Mouse (Mus musculus) hindbrain, embryonic 11.5 days (tissue): ENCODE data around the gene Trappc10. TPM values are rescaled to one million over a fixed set of nuclear protein-coding genes. Genes with fewer than 3 reads are reported as not detected.

Source experiments
- ATAC-seq: fragments of 200-750 bp; cut with Nextera tagmentation; 2 replicates; pipeline ENCODE4 v1.8.0; 2017; ENCODE audit warnings: mild to moderate bottlenecking, moderate TSS enrichment, moderate library complexity; ENCODE audit not compliant: low FRiP score
- DNase-seq: peaks from one replicate; pipeline ENCODE4 v3.0.0-alpha.2; 2015; ENCODE audit warnings: low spot score
- H3K27ac ChIP-seq: fragments of 300-500 bp; sonication (generic); 2 replicates; pipeline ENCODE4 v1.5.1; 2014; ENCODE audit warnings: mild to moderate bottlenecking, low read depth, low read length
- H3K27me3 ChIP-seq: fragments of 300-500 bp; sonication (generic); 2 replicates; pipeline ENCODE4 v1.6.1; 2014; ENCODE audit warnings: mild to moderate bottlenecking, low read length, moderate library complexity, mixed read lengths; ENCODE audit not compliant: control insufficient read depth, insufficient read depth
- H3K36me3 ChIP-seq: fragments of 300-500 bp; sonication (generic); 2 replicates; pipeline ENCODE4 v1.6.1; 2014; ENCODE audit warnings: mild to moderate bottlenecking, low read length, moderate library complexity, mixed read lengths; ENCODE audit not compliant: control insufficient read depth, insufficient read depth
- H3K4me1 ChIP-seq: fragments of 300-500 bp; sonication (generic); replicated peaks from 2 replicates; pipeline ENCODE4 v1.6.1; 2014; ENCODE audit warnings: low read length, mixed read lengths; ENCODE audit not compliant: control insufficient read depth, insufficient read depth
- H3K4me2 ChIP-seq: fragments of 300-500 bp; sonication (generic); replicated peaks from 2 replicates; pipeline ENCODE4 v1.6.1; 2014; ENCODE audit warnings: mild to moderate bottlenecking, low read depth, low read length
- H3K4me3 ChIP-seq: fragments of 300-500 bp; sonication (generic); 2 replicates; pipeline ENCODE4 v1.5.1; 2014; ENCODE audit warnings: low read depth, low read length
- H3K9ac ChIP-seq: fragments of 300-500 bp; sonication (generic); 2 replicates; pipeline ENCODE4 v1.6.1; 2014; ENCODE audit warnings: low read depth, low read length
- H3K9me3 ChIP-seq: fragments of 300-500 bp; sonication (generic); 2 replicates; pipeline ENCODE4 v1.6.1; 2016; ENCODE audit warnings: low read length; ENCODE audit not compliant: control insufficient read depth
- WGBS: fragments of 180-500 bp; shearing (Covaris S2); extraction: QIAGEN DNeasy Blood & Tissue Kit; methylation state at CpG from one replicate; pipeline ENCODE4 v1.1.7; 2014; 5-methylcytosine and 5-hydroxymethylcytosine counted together
- polyA plus RNA-seq: library from polyadenylated mRNA; unstranded; fragments of >200 nt; fragmentation: Nextera tagmentation; extraction: Ambion mirVana; gene quantifications from 2 replicates; pipeline ENCODE4 v1.2.1, GENCODE M21; 2014

Gene Trappc10
- polyA plus RNA-seq, 1 experiment from 2014 or later: 21.2 TPM

DNA sequence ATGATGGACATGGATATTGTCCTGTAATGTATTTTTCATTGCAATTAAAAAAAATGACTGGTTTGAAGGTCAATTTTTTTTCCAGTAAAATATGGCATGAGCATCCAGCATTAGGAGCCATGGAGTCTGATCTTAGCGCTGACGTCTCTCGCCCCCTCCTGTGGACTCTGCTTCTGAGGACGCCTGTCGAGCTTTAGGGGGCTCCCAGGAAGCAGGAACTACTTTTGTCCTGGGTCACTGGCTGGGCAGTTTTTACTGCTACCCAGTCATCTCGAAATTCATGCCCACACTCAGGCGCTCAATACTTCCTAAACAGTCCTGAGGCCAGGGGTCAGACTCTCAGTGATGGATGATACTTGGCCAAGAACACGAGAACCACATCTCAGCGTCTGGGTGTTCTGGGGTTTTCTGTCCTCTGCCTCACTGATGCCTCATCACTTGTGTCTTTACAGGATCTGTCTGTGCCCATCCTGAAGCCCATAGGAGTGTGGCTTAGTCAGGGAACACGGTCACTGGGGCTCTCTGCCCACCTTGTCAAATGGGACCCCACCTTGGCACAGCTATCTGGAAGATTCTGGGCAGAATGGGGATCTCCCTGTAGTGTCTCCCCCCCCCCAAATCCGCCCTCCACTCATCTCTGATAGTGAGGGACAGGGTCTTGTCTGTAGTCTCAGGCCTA is 104.7 kb downstream of the Trappc10 start:
- H3K4me1 ChIP-seq: 0 out of 2 replicates have a peak, but pooled peaks cover 3% of the 10 kb centered on the region
- H3K4me2 ChIP-seq: no peak overlapping the region
- H3K9ac ChIP-seq: no peak overlapping the region
- H3K27ac ChIP-seq: no peak overlapping the region
- 71% methylated on average over 11 of the region's 11 CpGs for WGBS
- H3K9me3 ChIP-seq: no peaks in the 10 kb centered on the region
- H3K4me3 ChIP-seq: no peak overlapping the region
- no peaks in the 10 kb centered on the region for H3K36me3 ChIP-seq
- no peaks in the 10 kb centered on the region for H3K27me3 ChIP-seq
- no peak for ATAC-seq
- DNase-seq: no peak

DNA sequence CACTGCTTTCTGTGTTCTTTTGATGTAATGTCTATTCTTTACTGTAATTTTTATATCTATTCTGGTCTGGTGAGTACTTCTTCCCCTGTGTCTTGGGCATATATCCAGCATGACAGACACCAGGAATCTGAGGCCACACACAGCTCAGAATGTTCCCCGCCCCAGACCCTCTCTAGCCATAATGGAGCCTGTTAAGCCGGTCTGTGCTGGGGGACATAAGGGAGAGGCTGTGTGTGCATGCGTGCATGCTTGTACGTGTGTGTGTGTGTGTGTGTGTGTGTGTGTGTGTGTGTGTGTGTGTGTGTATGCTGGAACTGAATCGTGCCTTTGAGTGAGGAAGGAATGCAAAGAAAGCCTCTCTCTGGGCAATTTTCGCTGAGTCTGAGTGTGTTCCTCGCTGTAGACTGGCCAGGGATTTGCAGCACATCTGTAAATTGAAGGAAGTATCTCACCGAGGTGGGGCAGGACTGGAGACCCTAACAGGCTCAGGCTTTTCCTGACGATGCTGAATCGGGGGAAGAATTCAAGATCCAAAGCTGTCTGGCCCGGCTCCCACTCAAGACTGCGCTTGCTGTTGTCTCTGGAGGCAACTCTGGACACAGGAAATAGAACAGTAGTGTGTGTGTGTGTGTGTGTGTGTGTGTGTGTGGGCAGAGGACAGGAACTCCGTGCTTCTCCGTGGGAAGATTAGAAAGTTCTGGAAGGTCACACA is 105.5 kb downstream of the Trappc10 start:
- no peaks in the 10 kb centered on the region for H3K36me3 ChIP-seq
- H3K27ac ChIP-seq: no peak overlapping the region
- H3K4me2 ChIP-seq: no peak overlapping the region
- ATAC-seq (no peak), DNase-seq (no peak)
- no peak overlapping the region for H3K4me3 ChIP-seq
- no peak overlapping the region for H3K9ac ChIP-seq
- no peaks in the 10 kb centered on the region for H3K27me3 ChIP-seq
- H3K4me1 ChIP-seq: 0 out of 2 replicates have a peak, but pooled peaks cover 3% of the 10 kb centered on the region
- no peaks in the 10 kb centered on the region for H3K9me3 ChIP-seq
- 68% methylated on average over 14 of the region's 14 CpGs for WGBS

DNA sequence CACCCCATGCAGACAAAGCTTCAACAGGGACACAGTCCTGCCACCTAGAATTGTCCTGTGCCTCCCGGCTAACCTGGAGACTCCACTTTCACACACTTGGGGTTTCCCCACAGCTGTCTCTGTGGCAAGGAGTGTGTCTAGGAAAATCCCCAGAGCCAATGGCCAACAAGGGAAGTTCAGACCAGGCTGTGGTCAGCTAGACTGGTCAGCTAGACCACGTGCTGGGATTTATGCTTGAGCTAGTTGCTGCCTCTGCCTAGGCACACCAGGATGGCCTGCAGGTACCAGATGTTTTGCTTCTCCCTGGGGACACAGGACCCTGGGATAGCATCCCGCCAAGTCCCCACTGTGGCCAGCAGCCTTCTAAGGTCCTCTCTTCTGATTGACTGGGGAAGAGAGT is 107.2 kb downstream of the Trappc10 start:
- Histone ChIP-seq H3K4me1 (0 out of 2 replicates have a peak, but pooled peaks cover 3% of the 10 kb centered on the region), H3K4me2 (no peak overlapping the region), H3K4me3 (no peak overlapping the region), H3K27ac (no peak overlapping the region), H3K27me3 (no peaks in the 10 kb centered on the region), H3K36me3 (no peaks in the 10 kb centered on the region), H3K9me3 (no peaks in the 10 kb centered on the region), H3K9ac (no peak overlapping the region)
- ATAC-seq (no peak), DNase-seq (no peak)
- 94% methylated on average over 3 of the region's 3 CpGs for WGBS

Other genes starting within 250 kb of the Trappc10 start
- gene Pfkl, start 234.6 kb downstream of the Trappc10 start, polyA plus RNA-seq: 85.5 and 114 TPM in 2 replicates
- not detected in 2 replicates for gene Dnmt3l, start 202.7 kb downstream of the Trappc10 start, polyA plus RNA-seq
- 0.11 and 0.28 TPM in 2 replicates for gene Aire, start 201.0 kb downstream of the Trappc10 start, polyA plus RNA-seq
- 1.4 TPM in 2 replicates for gene Icosl, start 175.3 kb downstream of the Trappc10 start, polyA plus RNA-seq
- gene D10Jhu81e, start 74.9 kb downstream of the Trappc10 start, polyA plus RNA-seq: 13.6 and 17.6 TPM in 2 replicates
- 14.1 and 18.7 TPM in 2 replicates for gene Pwp2, start 59.5 kb downstream of the Trappc10 start, polyA plus RNA-seq
- 44.1 and 46.0 TPM in 2 replicates for gene Agpat3, start 107.8 kb upstream of the Trappc10 start, polyA plus RNA-seq
- gene Rrp1, start 168.4 kb upstream of the Trappc10 start, polyA plus RNA-seq: 225 and 242 TPM in 2 replicates
- 115 and 117 TPM in 2 replicates for gene Cstb, start 181.0 kb upstream of the Trappc10 start, polyA plus RNA-seq
- 6.8 TPM in 2 replicates for gene Pdxk, start 220.3 kb upstream of the Trappc10 start, polyA plus RNA-seq